Mouse (Mus musculus): ENCODE measurements around the gene Tmem101. TPM values are rescaled to one million over a fixed set of nuclear protein-coding genes. Genes with fewer than 3 reads are reported as not detected.

The Tmem101 gene
- polyA plus RNA-seq (2014; fragmentation: Nextera tagmentation; extraction: Ambion mirVana), result 23.0 and 24.8 TPM in 2 replicates

DNA sequence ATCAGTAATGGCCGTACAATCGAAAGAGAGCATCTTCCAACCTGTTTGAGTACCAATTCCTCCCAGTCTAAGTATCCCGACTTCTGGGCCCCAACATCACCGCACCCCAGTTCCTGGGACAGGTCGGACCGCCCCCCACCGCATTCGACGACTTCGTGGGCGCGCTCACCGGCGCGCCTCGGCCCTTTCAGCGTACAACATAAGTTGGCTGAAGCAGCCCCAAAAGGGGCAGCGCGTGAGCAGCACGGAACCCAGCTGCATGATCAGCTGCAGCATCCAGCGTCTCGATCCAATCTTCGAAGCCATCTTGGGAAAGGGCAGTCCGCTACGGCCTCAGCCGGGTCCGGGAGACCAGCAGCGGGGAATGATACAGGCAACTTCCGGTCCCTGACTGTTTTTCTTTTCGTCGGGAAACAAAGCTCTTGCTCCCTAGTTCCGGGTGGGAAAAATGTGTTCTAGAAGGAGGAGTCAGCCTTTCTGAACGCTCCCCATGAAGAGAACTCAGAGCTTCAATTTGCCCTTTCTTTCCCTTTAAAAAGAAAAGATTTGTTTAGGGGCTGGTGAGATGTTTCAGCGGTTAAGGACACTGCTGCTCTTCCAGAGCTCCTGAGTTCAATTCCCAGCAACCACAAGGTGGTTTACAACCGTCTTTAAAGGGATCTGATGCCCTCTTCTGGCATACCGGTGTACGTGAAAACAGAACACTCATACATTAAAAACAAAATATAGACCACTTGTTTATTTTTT, at the start of gene Tmem101:
Gene Tmem101 (minus strand): TSS at position 366 of the 747 bp plus-strand sequence.
- Histone ChIP-seq H3K4me3 (ENCODE audit: low read depth, low read length) (peak within 1 kb of the TSS; percentile 60), H3K4me1 (ENCODE audit: control insufficient read depth, insufficient read depth, low read length) (peaks cover 6% of the 10 kb centered on the region), H3K27ac (ENCODE audit: low read length) (peak within 1 kb of the TSS; percentile 40; the same call in 1 of the 2 replicates), H3K27me3 (ENCODE audit: control insufficient read depth, insufficient read depth, low read length) (no peaks in the 10 kb centered on the region), H3K9me3 (ENCODE audit: control insufficient read depth, low read depth, low read length) (no peaks in the 10 kb centered on the region), H3K4me2 (replicated peaks; ENCODE audit: low read depth, low read length) (peak within 1 kb of the TSS; percentile 92), H3K9ac (replicated peaks; ENCODE audit: low read depth, low read length) (peak within 1 kb of the TSS; percentile 53), H3K36me3 (ENCODE audit: control insufficient read depth, insufficient read depth, low read length) (peaks cover 9% of the 10 kb centered on the region; the same call in 1 of the 2 replicates)
- peak; percentile 76; the same call in 1 of the 2 replicates for ATAC-seq (ENCODE audit: insufficient number of reproducible peaks, insufficient read depth, low FRiP score, low read depth)
- WGBS, result under 1% methylated on average over 37 of the region's 37 CpGs

DNA sequence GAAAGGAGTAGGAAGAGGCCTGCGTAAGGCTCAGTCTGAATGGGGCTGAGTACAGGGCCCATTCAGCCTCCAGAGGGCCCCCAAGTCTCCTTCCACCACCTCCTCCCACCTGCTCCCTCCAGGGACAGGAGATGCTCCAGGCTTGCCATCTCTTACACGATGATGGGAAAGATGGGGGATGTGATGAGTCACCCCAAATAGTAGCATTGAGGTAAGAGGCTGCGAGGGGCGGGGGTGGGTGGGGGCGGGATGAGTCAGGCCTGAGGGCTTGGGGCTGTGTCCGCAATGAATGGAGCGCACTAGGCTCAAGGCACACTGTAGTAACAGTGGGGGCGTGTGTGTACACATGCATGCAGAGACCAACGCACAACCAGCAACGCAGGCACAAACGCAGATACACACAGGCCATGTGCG, 45.2 kb upstream of the Tmem101 start:
- no peaks in the 10 kb centered on the region for H3K27me3 ChIP-seq (ENCODE audit: control insufficient read depth, insufficient read depth, low read length)
- H3K9me3 ChIP-seq (ENCODE audit: control insufficient read depth, low read depth, low read length), result no peaks in the 10 kb centered on the region
- H3K9ac ChIP-seq (replicated peaks; ENCODE audit: low read depth, low read length), result no peak overlapping the region
- H3K4me1 ChIP-seq (ENCODE audit: control insufficient read depth, insufficient read depth, low read length), result no peaks in the 10 kb centered on the region
- no peak; the same call in 1 of the 2 replicates for ATAC-seq (ENCODE audit: insufficient number of reproducible peaks, insufficient read depth, low FRiP score, low read depth)
- H3K27ac ChIP-seq (ENCODE audit: low read length), result no peak overlapping the region
- H3K36me3 ChIP-seq (ENCODE audit: control insufficient read depth, insufficient read depth, low read length), result peaks cover 87% of the 10 kb centered on the region
- H3K4me3 ChIP-seq (ENCODE audit: low read depth, low read length), result no peak overlapping the region
- H3K4me2 ChIP-seq (replicated peaks; ENCODE audit: low read depth, low read length), result no peak overlapping the region
- 75% methylated on average over 12 of the region's 12 CpGs for WGBS

DNA sequence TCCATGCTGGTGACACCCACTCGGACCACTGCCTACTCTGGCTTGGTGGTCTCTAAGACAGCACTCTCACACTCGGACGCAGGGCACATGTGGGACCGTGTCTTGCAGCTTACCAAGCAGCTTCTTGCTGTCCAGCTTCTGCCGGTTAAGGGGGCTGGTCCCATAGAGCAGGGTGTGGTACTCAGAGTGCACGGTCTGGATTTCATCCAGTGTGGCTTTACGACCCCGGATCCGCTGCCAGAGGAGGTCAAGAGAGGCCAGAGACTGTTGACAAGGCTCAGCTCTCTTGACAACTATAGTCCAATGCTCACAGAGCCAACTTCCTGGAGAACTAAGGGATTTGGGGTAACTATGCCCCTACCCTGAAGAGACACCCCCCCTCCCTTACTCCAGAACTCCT, 43.7 kb upstream of the Tmem101 start:
- Histone ChIP-seq H3K4me1 (ENCODE audit: control insufficient read depth, insufficient read depth, low read length) (no peaks in the 10 kb centered on the region), H3K27ac (ENCODE audit: low read length) (no peak overlapping the region), H3K4me3 (ENCODE audit: low read depth, low read length) (no peak overlapping the region), H3K9ac (replicated peaks; ENCODE audit: low read depth, low read length) (no peak overlapping the region), H3K4me2 (replicated peaks; ENCODE audit: low read depth, low read length) (no peak overlapping the region), H3K36me3 (ENCODE audit: control insufficient read depth, insufficient read depth, low read length) (peaks cover 81% of the 10 kb centered on the region), H3K27me3 (ENCODE audit: control insufficient read depth, insufficient read depth, low read length) (no peaks in the 10 kb centered on the region), H3K9me3 (ENCODE audit: control insufficient read depth, low read depth, low read length) (no peaks in the 10 kb centered on the region)
- ATAC-seq (ENCODE audit: insufficient number of reproducible peaks, insufficient read depth, low FRiP score, low read depth), result no peak
- WGBS, result 51% methylated on average over 9 of the region's 9 CpGs

- H3K4me3 ChIP-seq (ENCODE audit: low read depth, low read length), result no peak overlapping the region
- H3K9me3 ChIP-seq (ENCODE audit: control insufficient read depth, low read depth, low read length), result no peaks in the 10 kb centered on the region
- no peak overlapping the region for H3K4me2 ChIP-seq (replicated peaks; ENCODE audit: low read depth, low read length)
- H3K4me1 ChIP-seq (ENCODE audit: control insufficient read depth, insufficient read depth, low read length), result no peaks in the 10 kb centered on the region
- no peaks in the 10 kb centered on the region for H3K27me3 ChIP-seq (ENCODE audit: control insufficient read depth, insufficient read depth, low read length)
- peaks cover 80% of the 10 kb centered on the region for H3K36me3 ChIP-seq (ENCODE audit: control insufficient read depth, insufficient read depth, low read length)
- ATAC-seq (ENCODE audit: insufficient number of reproducible peaks, insufficient read depth, low FRiP score, low read depth), result no peak
- H3K27ac ChIP-seq (ENCODE audit: low read length), result no peak overlapping the region
- H3K9ac ChIP-seq (replicated peaks; ENCODE audit: low read depth, low read length), result no peak overlapping the region
- WGBS, result 58% methylated on average over 6 of the region's 6 CpGs
These were observed 42.0 kb upstream of the Tmem101 start for GRCm38 (mm10) chr11:102198245-102198644.

GRCm38 (mm10) chr11:102196018-102196797, 40.0 kb upstream of the Tmem101 start:
- no peaks in the 10 kb centered on the region for H3K27me3 ChIP-seq (ENCODE audit: control insufficient read depth, insufficient read depth, low read length)
- no peaks in the 10 kb centered on the region; the same call in 1 of the 2 replicates for H3K4me1 ChIP-seq (ENCODE audit: control insufficient read depth, insufficient read depth, low read length)
- no peak overlapping the region for H3K9ac ChIP-seq (replicated peaks; ENCODE audit: low read depth, low read length)
- 67% methylated on average over 21 of the region's 21 CpGs for WGBS
- no peaks in the 10 kb centered on the region for H3K9me3 ChIP-seq (ENCODE audit: control insufficient read depth, low read depth, low read length)
- H3K4me3 ChIP-seq (ENCODE audit: low read depth, low read length), result no peak overlapping the region
- H3K27ac ChIP-seq (ENCODE audit: low read length), result no peak overlapping the region
- peak; percentile 65; the same call in 1 of the 2 replicates for ATAC-seq (ENCODE audit: insufficient number of reproducible peaks, insufficient read depth, low FRiP score, low read depth)
- H3K4me2 ChIP-seq (replicated peaks; ENCODE audit: low read depth, low read length), result no peak overlapping the region
- peaks cover 65% of the 10 kb centered on the region for H3K36me3 ChIP-seq (ENCODE audit: control insufficient read depth, insufficient read depth, low read length)

DNA sequence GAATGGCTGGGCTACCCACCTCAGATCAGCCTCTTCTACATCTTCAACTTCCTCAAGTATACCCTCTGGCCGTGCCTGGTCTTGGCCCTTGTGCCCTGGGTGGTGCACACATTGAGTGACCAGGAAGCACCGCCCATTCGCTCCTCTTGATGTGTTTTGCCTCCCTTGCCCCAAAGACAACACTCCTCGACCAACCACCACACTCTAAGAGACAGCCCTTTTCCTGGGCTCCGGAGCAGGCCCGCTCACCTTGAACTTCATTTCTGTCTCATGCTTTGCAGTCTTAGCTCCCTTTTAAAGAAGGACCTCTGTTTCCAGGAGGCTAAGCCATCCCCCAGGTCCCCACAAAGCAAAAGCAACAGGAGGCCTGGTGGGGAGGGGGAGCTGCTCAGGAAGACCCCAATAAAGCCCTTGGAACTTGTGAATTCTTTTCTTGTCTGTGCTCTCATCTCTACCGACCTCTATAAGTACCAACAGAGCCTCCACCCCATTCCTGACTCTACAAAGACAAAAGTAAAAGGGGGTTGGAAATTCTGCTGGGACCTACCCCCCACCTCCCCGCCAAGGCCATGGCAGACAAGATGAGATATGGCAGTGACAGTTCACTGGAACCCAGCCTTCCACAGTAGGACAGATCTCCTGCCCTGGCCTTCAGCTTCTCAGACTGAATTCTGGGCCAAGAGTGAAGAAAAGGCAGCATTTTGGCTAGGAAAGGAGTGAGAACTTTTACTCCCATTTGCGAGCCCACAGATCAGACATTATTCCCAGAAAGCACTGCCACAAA, 37.6 kb upstream of the Tmem101 start:
- no peak overlapping the region for H3K4me3 ChIP-seq (ENCODE audit: low read depth, low read length)
- H3K4me1 ChIP-seq (ENCODE audit: control insufficient read depth, insufficient read depth, low read length), result peaks cover 9% of the 10 kb centered on the region; the same call in 1 of the 2 replicates
- 78% methylated on average over 9 of the region's 9 CpGs for WGBS
- H3K27ac ChIP-seq (ENCODE audit: low read length), result no peak overlapping the region
- no peak for ATAC-seq (ENCODE audit: insufficient number of reproducible peaks, insufficient read depth, low FRiP score, low read depth)
- peaks cover 46% of the 10 kb centered on the region for H3K36me3 ChIP-seq (ENCODE audit: control insufficient read depth, insufficient read depth, low read length)
- no peak overlapping the region for H3K4me2 ChIP-seq (replicated peaks; ENCODE audit: low read depth, low read length)
- no peak overlapping the region for H3K9ac ChIP-seq (replicated peaks; ENCODE audit: low read depth, low read length)
- no peaks in the 10 kb centered on the region for H3K27me3 ChIP-seq (ENCODE audit: control insufficient read depth, insufficient read depth, low read length)
- H3K9me3 ChIP-seq (ENCODE audit: control insufficient read depth, low read depth, low read length), result no peaks in the 10 kb centered on the region

DNA sequence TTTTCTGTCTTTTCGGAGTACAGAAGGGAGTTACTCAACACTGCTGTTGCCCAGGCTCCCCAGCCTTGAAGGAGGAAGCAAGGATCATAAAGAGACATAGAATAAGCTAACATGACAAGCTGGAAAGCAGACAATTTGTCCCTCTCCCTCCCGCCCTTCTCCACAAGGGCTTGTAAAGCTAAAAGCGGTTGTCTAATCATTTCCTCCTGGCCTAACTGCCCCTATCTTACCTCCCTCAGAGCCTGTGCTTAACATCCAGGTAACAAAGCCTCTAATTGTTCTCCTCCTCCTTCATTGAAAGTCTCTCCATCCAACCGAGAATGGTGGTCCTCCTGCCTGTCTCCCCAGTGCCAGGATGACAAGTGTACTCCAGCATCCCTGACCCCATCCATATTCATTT, 34.6 kb upstream of the Tmem101 start:
- no peak overlapping the region for H3K9ac ChIP-seq (replicated peaks; ENCODE audit: low read depth, low read length)
- peaks cover 17% of the 10 kb centered on the region for H3K36me3 ChIP-seq (ENCODE audit: control insufficient read depth, insufficient read depth, low read length)
- no peaks in the 10 kb centered on the region for H3K9me3 ChIP-seq (ENCODE audit: control insufficient read depth, low read depth, low read length)
- H3K4me2 ChIP-seq (replicated peaks; ENCODE audit: low read depth, low read length), result peak overlapping the region; percentile 72
- peaks cover 9% of the 10 kb centered on the region; the same call in 1 of the 2 replicates for H3K4me1 ChIP-seq (ENCODE audit: control insufficient read depth, insufficient read depth, low read length)
- H3K27me3 ChIP-seq (ENCODE audit: control insufficient read depth, insufficient read depth, low read length), result no peaks in the 10 kb centered on the region
- H3K4me3 ChIP-seq (ENCODE audit: low read depth, low read length), result peak overlapping the region; percentile 64; the same call in 1 of the 2 replicates
- no peak overlapping the region for H3K27ac ChIP-seq (ENCODE audit: low read length)
- WGBS, result 52% methylated on average over 4 of the region's 4 CpGs
- ATAC-seq (ENCODE audit: insufficient number of reproducible peaks, insufficient read depth, low FRiP score, low read depth), result no peak

Data from stomach, embryonic 14.5 days (tissue).